Mouse (Mus musculus) G1E (cell line): ENCODE results near the gene Gm47996. TPM values are rescaled to one million over a fixed set of nuclear protein-coding genes. Genes with fewer than 3 reads are reported as not detected.

ENCODE experiments used
- ATAC-seq: 2 replicates; pipeline ENCODE4 v1.8.0; 2016; ENCODE audit warnings: mild to moderate bottlenecking; ENCODE audit not compliant: insufficient number of reproducible peaks, poor library complexity, low FRiP score, severe bottlenecking; ENCODE audit errors: extremely low read depth
- DNase-seq: peaks from one replicate; pipeline ENCODE4 v3.0.0; 2012; ENCODE audit warnings: low spot score
- H3K27me3 ChIP-seq: 2 replicates; pipeline ENCODE4 v1.6.1; 2012; ENCODE audit warnings: mild to moderate bottlenecking, low read length, inconsistent platforms; ENCODE audit not compliant: insufficient read depth
- H3K36me3 ChIP-seq: replicated peaks from 2 replicates; pipeline ENCODE3; 2012; ENCODE audit warnings: mild to moderate bottlenecking, inconsistent platforms
- H3K4me1 ChIP-seq: 2 replicates; pipeline ENCODE4 v1.6.1; 2012; ENCODE audit warnings: low read depth, low read length, inconsistent platforms, mixed read lengths; ENCODE audit not compliant: insufficient read depth
- H3K4me3 ChIP-seq: 2 replicates; pipeline ENCODE4 v1.5.1; 2012; ENCODE audit warnings: low read depth, mild to moderate bottlenecking, inconsistent platforms, low read length, moderate library complexity, mixed read lengths
- H3K9me3 ChIP-seq: replicated peaks from 2 replicates; pipeline ENCODE4 v1.6.1; 2012; ENCODE audit warnings: inconsistent platforms
- CTCF ChIP-seq: IDR thresholded peaks from 2 replicates; pipeline ENCODE4 v1.5.1; 2012; ENCODE audit warnings: low read depth, low read length, inconsistent platforms, mixed read lengths
- GATA1 ChIP-seq: IDR thresholded peaks from 2 replicates; pipeline ENCODE4 v1.6.1; 2012; ENCODE audit warnings: borderline replicate concordance, low read length, inconsistent platforms, mixed read lengths
- GATA2 ChIP-seq: IDR thresholded peaks from 2 replicates; pipeline ENCODE4 v1.6.1; 2012; ENCODE audit warnings: low read depth, low read length, inconsistent platforms, borderline replicate concordance
- POLR2AphosphoS5 ChIP-seq: IDR thresholded peaks from 2 replicates; pipeline ENCODE4 v1.6.1; 2012; ENCODE audit warnings: low read depth, low read length, inconsistent platforms; ENCODE audit not compliant: insufficient replicate concordance
- TAL1 ChIP-seq: conservative IDR thresholded peaks from 2 replicates; pipeline ENCODE4 v1.6.1; 2012; ENCODE audit warnings: low read depth, low read length, inconsistent platforms, mixed read lengths
- polyA plus RNA-seq: library from polyadenylated mRNA; stranded (reverse); fragments of >175 nt; gene quantifications from 2 replicates; pipeline ENCODE4 v1.2.3, GENCODE M21; 2012
- total RNA-seq, 2 experiments: library from RNA; stranded (forward) in 1 of 2; stranded (reverse) in 1 of 2; fragments of 200-1000 nt in 1 of 2; fragments of >200 nt in 1 of 2; fragmentation: Nextera tagmentation in 1 of 2; gene quantifications; 2 replicates each; pipeline ENCODE4 v1.2.3; 2014 to 2017

The Gm47996 gene
- total and polyA plus RNA-seq, 3 experiments = 1.3 to 8.8 (median 4.9) TPM

GRCm38 (mm10) chr1:151245846-151246245 lies 35.9 kb downstream of the Gm47996 start:
- Histone ChIP-seq H3K4me3 (no peak overlapping the region), H3K9me3 (no peaks in the 10 kb centered on the region), H3K27me3 (peaks cover 5% of the 10 kb centered on the region; the same call in 1 of the 2 replicates), H3K4me1 (peaks cover 24% of the 10 kb centered on the region), H3K36me3 (no peaks in the 10 kb centered on the region)
- TF ChIP-seq TAL1 (no peak), GATA2 (no peak), POLR2AphosphoS5 (no peak), GATA1 (no peak), CTCF (no peak)
- DNase-seq = no peak
- ATAC-seq = no peak

- Histone ChIP-seq H3K9me3 (no peaks in the 10 kb centered on the region), H3K36me3 (no peaks in the 10 kb centered on the region), H3K27me3 (peaks cover 8% of the 10 kb centered on the region), H3K4me1 (peaks cover 41% of the 10 kb centered on the region), H3K4me3 (no peak overlapping the region)
- DNase-seq = no peak
- no peak for ATAC-seq
- TF ChIP-seq GATA2 (no peak), CTCF (no peak), TAL1 (no peak), POLR2AphosphoS5 (no peak), GATA1 (no peak)
These were observed 40.2 kb downstream of the Gm47996 start for GRCm38 (mm10) chr1:151250109-151250508.

- H3K9me3 ChIP-seq = no peaks in the 10 kb centered on the region
- TF ChIP-seq TAL1 (0 out of 2 replicates have a peak, but pooled peaks have one; percentile 25), POLR2AphosphoS5 (no peak)
- H3K27me3 ChIP-seq = peaks cover 10% of the 10 kb centered on the region
- ATAC-seq = peak; percentile 83
- peak; percentile 42 for DNase-seq
- no peak overlapping the region for H3K4me3 ChIP-seq
- no peaks in the 10 kb centered on the region for H3K36me3 ChIP-seq
- H3K4me1 ChIP-seq = peaks cover 44% of the 10 kb centered on the region
These were observed 40.7 kb downstream of the Gm47996 start for GRCm38 (mm10) chr1:151250529-151251193.

- Histone ChIP-seq H3K4me1 (peaks cover 39% of the 10 kb centered on the region), H3K27me3 (peaks cover 10% of the 10 kb centered on the region), H3K36me3 (no peaks in the 10 kb centered on the region), H3K9me3 (no peaks in the 10 kb centered on the region), H3K4me3 (no peak overlapping the region)
- ATAC-seq (no peak), DNase-seq (no peak)
- TF ChIP-seq TAL1 = no peak
- no peak for TF ChIP-seq GATA2
- no peak for TF ChIP-seq POLR2AphosphoS5
- TF ChIP-seq CTCF = no peak
- TF ChIP-seq GATA1 = no peak
These were observed 41.5 kb downstream of the Gm47996 start for GRCm38 (mm10) chr1:151251194-151252010.

- Histone ChIP-seq H3K9me3 (no peaks in the 10 kb centered on the region), H3K27me3 (peaks cover 14% of the 10 kb centered on the region), H3K4me3 (no peak overlapping the region), H3K36me3 (no peaks in the 10 kb centered on the region), H3K4me1 (peaks cover 48% of the 10 kb centered on the region)
- ATAC-seq (no peak), DNase-seq (no peak)
- TF ChIP-seq POLR2AphosphoS5 (no peak), GATA1 (no peak), CTCF (no peak), TAL1 (no peak), GATA2 (no peak)
These were observed 45.5 kb downstream of the Gm47996 start for GRCm38 (mm10) chr1:151255422-151255821.
